Mouse (Mus musculus) stomach, embryonic 16.5 days (tissue): ENCODE results near the gene Hecw1. TPM values are rescaled to one million over a fixed set of nuclear protein-coding genes. Genes with fewer than 3 reads are reported as not detected.

ENCODE experiments used
- ATAC-seq: fragments of 200-750 bp; cut with Nextera tagmentation; 2 replicates; pipeline ENCODE4 v1.8.0; 2017; ENCODE audit warnings: moderate number of reproducible peaks, moderate TSS enrichment; ENCODE audit not compliant: insufficient read depth, low FRiP score
- H3K27ac ChIP-seq: fragments of 300-500 bp; sonication (generic); 2 replicates; pipeline ENCODE4 v1.5.1; 2014; ENCODE audit warnings: low read length
- H3K27me3 ChIP-seq: fragments of 300-500 bp; sonication (generic); 2 replicates; pipeline ENCODE4 v1.6.1; 2014; ENCODE audit warnings: low read length, control low read depth, mixed read lengths; ENCODE audit not compliant: control insufficient read depth, insufficient read depth
- H3K36me3 ChIP-seq: fragments of 300-500 bp; sonication (generic); 2 replicates; pipeline ENCODE4 v1.6.1; 2014; ENCODE audit warnings: low read length; ENCODE audit not compliant: control insufficient read depth, insufficient read depth
- H3K4me1 ChIP-seq: fragments of 300-500 bp; sonication (generic); 2 replicates; pipeline ENCODE4 v1.6.1; 2014; ENCODE audit warnings: low read length, control low read depth, mixed read lengths; ENCODE audit not compliant: control insufficient read depth, insufficient read depth
- H3K4me2 ChIP-seq: fragments of 300-500 bp; sonication (generic); 2 replicates; pipeline ENCODE4 v1.6.1; 2014; ENCODE audit warnings: low read depth, low read length, mixed read lengths
- H3K4me3 ChIP-seq: fragments of 300-500 bp; sonication (generic); replicated peaks from 2 replicates; pipeline ENCODE4 v1.5.1; 2014; ENCODE audit warnings: mild to moderate bottlenecking, low read length
- H3K9ac ChIP-seq: fragments of 300-500 bp; sonication (generic); 2 replicates; pipeline ENCODE4 v1.6.1; 2014; ENCODE audit warnings: low read length
- H3K9me3 ChIP-seq: fragments of 300-500 bp; sonication (generic); replicated peaks from 2 replicates; pipeline ENCODE4 v1.6.1; 2016; ENCODE audit warnings: low read length, control low read depth; ENCODE audit not compliant: control insufficient read depth
- WGBS: fragments of 180-500 bp; shearing (Covaris S2); extraction: QIAGEN DNeasy Blood & Tissue Kit; methylation state at CpG from one replicate; pipeline ENCODE4 v1.1.7; 2014; 5-methylcytosine and 5-hydroxymethylcytosine counted together
- polyA plus RNA-seq: library from polyadenylated mRNA; unstranded; fragments of >200 nt; fragmentation: Nextera tagmentation; extraction: Ambion mirVana; gene quantifications from 2 replicates; pipeline ENCODE4 v1.2.1, GENCODE M21; 2015

The Hecw1 gene
- polyA plus RNA-seq, 1 experiment from 2014 or later, result 1.0 TPM

GRCm38 (mm10) chr13:14513934-14514333 lies 9.1 kb downstream of the Hecw1 start:
- Histone ChIP-seq H3K27ac (no peak overlapping the region), H3K4me2 (no peak overlapping the region), H3K9ac (no peak overlapping the region), H3K27me3 (no peaks in the 10 kb centered on the region), H3K9me3 (no peaks in the 10 kb centered on the region), H3K4me1 (no peaks in the 10 kb centered on the region), H3K36me3 (no peaks in the 10 kb centered on the region), H3K4me3 (no peak overlapping the region)
- no peak for ATAC-seq

- no peak overlapping the region for H3K9ac ChIP-seq
- ATAC-seq, result no peak
- no peaks in the 10 kb centered on the region for H3K9me3 ChIP-seq
- H3K4me3 ChIP-seq, result no peak overlapping the region
- no peaks in the 10 kb centered on the region for H3K36me3 ChIP-seq
- H3K4me2 ChIP-seq, result no peak overlapping the region
- no peaks in the 10 kb centered on the region for H3K27me3 ChIP-seq
- no peaks in the 10 kb centered on the region for H3K4me1 ChIP-seq
- no peak overlapping the region for H3K27ac ChIP-seq
- 85% methylated on average over 5 of the region's 5 CpGs for WGBS
Observed at GRCm38 (mm10) chr13:14506765-14507164, 16.3 kb downstream of the Hecw1 start.

GRCm38 (mm10) chr13:14500251-14500650 lies 22.8 kb downstream of the Hecw1 start:
- H3K27ac ChIP-seq, result no peak overlapping the region
- no peak overlapping the region for H3K9ac ChIP-seq
- WGBS, result 60% methylated on average over 1 of the region's 1 CpGs
- ATAC-seq, result no peak
- no peaks in the 10 kb centered on the region for H3K4me1 ChIP-seq
- no peaks in the 10 kb centered on the region for H3K36me3 ChIP-seq
- H3K27me3 ChIP-seq, result no peaks in the 10 kb centered on the region
- H3K4me3 ChIP-seq, result no peak overlapping the region
- no peaks in the 10 kb centered on the region for H3K9me3 ChIP-seq
- no peak overlapping the region for H3K4me2 ChIP-seq

- Histone ChIP-seq H3K27me3 (no peaks in the 10 kb centered on the region), H3K4me2 (no peak overlapping the region), H3K9me3 (no peaks in the 10 kb centered on the region), H3K36me3 (no peaks in the 10 kb centered on the region), H3K4me1 (no peaks in the 10 kb centered on the region), H3K4me3 (no peak overlapping the region), H3K27ac (no peak overlapping the region), H3K9ac (no peak overlapping the region)
- WGBS, result 83% methylated on average over 8 of the region's 8 CpGs
- no peak for ATAC-seq
Observed at GRCm38 (mm10) chr13:14498780-14499179, 24.2 kb downstream of the Hecw1 start.

- ATAC-seq, result no peak
- 58% methylated on average over 2 of the region's 2 CpGs for WGBS
Observed at GRCm38 (mm10) chr13:14496954-14497353, 26.1 kb downstream of the Hecw1 start.

GRCm38 (mm10) chr13:14487812-14488211 lies 35.2 kb downstream of the Hecw1 start:
- WGBS, result 85% methylated on average over 2 of the region's 2 CpGs
- Histone ChIP-seq H3K9ac (no peak overlapping the region), H3K4me3 (no peak overlapping the region), H3K4me2 (no peak overlapping the region), H3K36me3 (no peaks in the 10 kb centered on the region), H3K9me3 (no peaks in the 10 kb centered on the region), H3K27ac (no peak overlapping the region), H3K27me3 (no peaks in the 10 kb centered on the region), H3K4me1 (no peaks in the 10 kb centered on the region)
- no peak for ATAC-seq

More at GRCm38 (mm10) chr13:14496954-14497353, 26.1 kb downstream of the Hecw1 start:
- Histone ChIP-seq H3K36me3 (no peaks in the 10 kb centered on the region), H3K4me2 (no peak overlapping the region), H3K27ac (no peak overlapping the region), H3K27me3 (no peaks in the 10 kb centered on the region), H3K9me3 (no peaks in the 10 kb centered on the region), H3K4me3 (no peak overlapping the region), H3K4me1 (no peaks in the 10 kb centered on the region), H3K9ac (no peak overlapping the region)

- no peak overlapping the region for H3K9ac ChIP-seq
- no peak overlapping the region for H3K4me3 ChIP-seq
- H3K9me3 ChIP-seq, result no peaks in the 10 kb centered on the region
- H3K27me3 ChIP-seq, result no peaks in the 10 kb centered on the region
- no peaks in the 10 kb centered on the region for H3K4me1 ChIP-seq
- ATAC-seq, result no peak
- no peak overlapping the region for H3K4me2 ChIP-seq
- H3K27ac ChIP-seq, result no peak overlapping the region
- WGBS, result 90% methylated on average over 1 of the region's 1 CpGs
- no peaks in the 10 kb centered on the region for H3K36me3 ChIP-seq
Observed at GRCm38 (mm10) chr13:14471121-14471520, 51.9 kb downstream of the Hecw1 start.

GRCm38 (mm10) chr13:14467517-14467916 lies 55.5 kb downstream of the Hecw1 start:
- Histone ChIP-seq H3K4me3 (no peak overlapping the region), H3K4me2 (no peak overlapping the region), H3K4me1 (no peaks in the 10 kb centered on the region), H3K27ac (no peak overlapping the region), H3K9ac (no peak overlapping the region), H3K36me3 (no peaks in the 10 kb centered on the region), H3K9me3 (no peaks in the 10 kb centered on the region), H3K27me3 (no peaks in the 10 kb centered on the region)
- 74% methylated on average over 3 of the region's 3 CpGs for WGBS
- no peak for ATAC-seq

GRCm38 (mm10) chr13:14461036-14461435 lies 62.0 kb downstream of the Hecw1 start:
- 80% methylated on average over 5 of the region's 5 CpGs for WGBS
- H3K27ac ChIP-seq, result no peak overlapping the region
- no peak overlapping the region for H3K4me2 ChIP-seq
- H3K4me3 ChIP-seq, result no peak overlapping the region
- H3K27me3 ChIP-seq, result no peaks in the 10 kb centered on the region
- H3K4me1 ChIP-seq, result no peaks in the 10 kb centered on the region
- H3K9ac ChIP-seq, result no peak overlapping the region
- no peaks in the 10 kb centered on the region for H3K36me3 ChIP-seq
- H3K9me3 ChIP-seq, result no peaks in the 10 kb centered on the region
- no peak for ATAC-seq

- Histone ChIP-seq H3K27ac (no peak overlapping the region), H3K9me3 (no peaks in the 10 kb centered on the region), H3K4me2 (no peak overlapping the region), H3K27me3 (no peaks in the 10 kb centered on the region), H3K4me3 (no peak overlapping the region), H3K36me3 (no peaks in the 10 kb centered on the region), H3K4me1 (no peaks in the 10 kb centered on the region), H3K9ac (no peak overlapping the region)
- no peak for ATAC-seq
- 68% methylated on average over 2 of the region's 2 CpGs for WGBS
Observed at GRCm38 (mm10) chr13:14457043-14457442, 66.0 kb downstream of the Hecw1 start.
